Mouse (Mus musculus) neutrophil, adult 5-6 weeks (primary cell): ENCODE measurements around the gene Nfkbid. TPM values are rescaled to one million over a fixed set of nuclear protein-coding genes. Genes with fewer than 3 reads are reported as not detected.

Experiments
- ATAC-seq: fragments of 151-379, 151-347 bp; 2 replicates; pipeline ENCODE4 v1.8.0; 2017; ENCODE audit warnings: mild to moderate bottlenecking, moderate TSS enrichment; ENCODE audit not compliant: insufficient number of reproducible peaks, poor library complexity, low FRiP score, severe bottlenecking; ENCODE audit errors: extremely low read depth
- total RNA-seq: library from RNA; stranded (forward); fragments of 200-1000 nt; gene quantifications from 2 replicates; pipeline ENCODE4 v1.2.3, GENCODE M21; 2017

The Nfkbid gene
- total RNA-seq, 1 experiment from 2014 or later = 34.3 TPM

DNA sequence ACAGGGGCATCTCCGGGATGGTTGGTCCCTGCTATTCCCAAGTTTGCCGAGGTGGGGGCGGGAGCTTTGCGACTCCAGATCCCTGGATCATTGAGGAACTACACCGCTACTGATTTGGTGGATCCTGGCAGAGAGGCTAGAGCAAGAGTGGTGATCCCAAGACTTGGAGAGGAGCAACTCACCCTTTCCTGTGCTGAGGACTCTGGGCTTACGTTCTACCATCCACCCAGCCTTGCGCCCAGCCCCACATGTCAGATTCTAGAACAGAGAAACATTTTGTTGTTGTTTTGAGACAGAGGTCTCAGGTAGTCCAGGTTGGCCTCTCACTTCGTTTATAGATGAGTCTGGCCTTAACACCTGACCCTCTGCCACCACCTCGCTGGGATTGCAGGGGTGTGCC is 1.0 kb downstream of the Nfkbid start:
- no peak for ATAC-seq

- ATAC-seq = no peak
Measured at GRCm38 (mm10) chr7:30423071-30423641, 1.6 kb downstream of the Nfkbid start.

DNA sequence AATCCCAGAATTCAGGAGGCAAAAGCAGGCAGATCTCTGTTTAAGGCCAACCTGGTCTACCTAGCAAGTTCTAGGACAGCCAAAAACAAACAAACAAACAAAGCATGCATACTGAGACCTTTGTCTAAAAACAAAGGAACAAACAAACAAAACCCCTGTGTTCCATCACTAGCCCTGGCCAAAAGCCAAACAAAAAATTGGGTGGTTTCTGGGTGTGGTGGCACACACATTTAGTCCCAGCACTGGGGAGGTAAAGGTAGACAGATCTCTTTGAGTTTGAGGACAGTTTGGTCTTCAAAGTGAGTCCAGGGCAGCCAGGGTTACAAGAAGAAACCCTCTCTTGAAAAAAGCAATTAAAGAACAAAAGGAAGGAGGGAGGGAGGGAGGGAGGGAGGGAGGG is 7.8 kb downstream of the Nfkbid start:
- ATAC-seq = no peak

GRCm38 (mm10) chr7:30430191-30430590 is 8.7 kb downstream of the Nfkbid start:
- no peak for ATAC-seq

DNA sequence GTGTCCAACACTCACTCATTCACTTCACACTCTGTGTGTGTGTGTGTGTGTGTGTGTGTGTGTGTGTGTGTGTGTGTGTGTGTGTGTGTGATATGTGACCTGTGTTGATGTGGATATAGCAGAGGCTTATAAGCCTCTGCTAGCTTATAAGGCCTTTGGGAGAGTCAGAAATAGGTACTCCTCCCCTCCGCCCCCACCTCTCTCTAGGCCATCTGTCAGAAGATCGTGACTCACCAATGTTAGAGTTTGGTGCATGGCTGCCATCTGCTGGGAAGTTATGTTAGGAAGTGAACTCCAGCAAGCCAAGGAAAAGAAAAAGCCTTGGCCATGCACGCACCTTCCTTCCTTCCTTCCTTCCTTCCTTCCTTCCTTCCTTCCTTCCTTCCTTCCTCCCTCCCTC is 10.3 kb downstream of the Nfkbid start:
- peak; percentile 86 for ATAC-seq

- no peak for ATAC-seq
Measured at GRCm38 (mm10) chr7:30434238-30434637, 12.7 kb downstream of the Nfkbid start.

DNA sequence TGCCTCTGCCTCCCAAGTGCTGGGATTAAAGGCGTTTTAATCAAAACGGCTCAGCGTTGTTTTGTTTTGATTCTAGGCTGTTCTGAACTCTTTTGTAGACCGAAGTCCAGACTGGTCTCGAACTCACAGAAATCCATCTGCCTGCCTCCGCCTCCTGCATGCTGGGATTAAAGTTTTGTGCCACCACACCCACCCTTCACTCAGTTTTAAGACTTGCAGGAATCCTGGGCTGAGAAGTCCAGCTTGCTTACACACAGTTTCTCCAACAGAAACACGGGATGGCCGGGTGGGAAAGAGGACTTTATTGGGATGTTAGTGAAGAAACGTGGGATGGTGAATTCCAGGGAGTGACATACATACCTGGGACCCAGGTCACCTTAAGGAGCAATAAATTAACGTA is 13.2 kb downstream of the Nfkbid start:
- ATAC-seq = no peak

DNA sequence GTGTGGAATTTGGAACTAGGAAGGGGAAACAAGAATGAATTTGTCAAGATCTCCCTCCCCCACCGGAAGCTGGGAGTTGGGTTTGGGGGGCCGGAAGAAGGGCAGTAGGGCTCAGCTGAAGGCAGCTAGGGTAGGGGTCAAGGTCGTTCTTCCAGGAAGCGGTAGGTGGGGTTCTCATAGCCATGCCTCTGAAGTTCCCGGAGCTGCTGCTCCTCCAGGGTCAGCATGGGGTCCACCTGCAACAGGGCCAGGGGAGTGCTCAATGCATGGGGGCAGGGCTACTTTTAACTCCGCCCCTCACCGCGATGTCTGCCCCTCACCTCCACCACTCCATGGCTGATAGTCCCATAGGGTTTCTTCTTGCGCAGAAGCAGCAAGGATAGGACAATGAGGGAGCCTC is 13.6 kb downstream of the Nfkbid start:
- no peak for ATAC-seq

DNA sequence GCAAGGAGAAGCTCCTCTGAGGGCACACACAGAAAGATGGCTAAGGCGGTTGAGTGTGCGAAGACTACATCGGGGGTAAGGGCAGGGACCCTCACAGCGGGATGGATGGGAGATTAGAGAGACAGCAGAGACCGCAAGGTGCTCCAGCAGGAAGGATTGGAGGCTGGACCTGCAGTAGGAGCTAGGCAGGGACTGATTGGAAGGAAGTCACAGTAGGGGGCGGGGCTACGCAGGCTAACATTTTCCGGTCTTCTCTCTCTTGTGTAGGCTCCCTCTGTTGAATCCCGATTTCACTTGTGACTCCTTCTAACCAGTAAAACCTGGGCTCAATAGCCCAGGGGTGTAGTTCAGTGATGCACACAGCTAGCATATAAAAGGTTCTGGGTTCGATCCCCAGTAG is 15.3 kb downstream of the Nfkbid start:
- no peak for ATAC-seq

- no peak for ATAC-seq
Measured at GRCm38 (mm10) chr7:30439734-30440133, 18.2 kb downstream of the Nfkbid start.

DNA sequence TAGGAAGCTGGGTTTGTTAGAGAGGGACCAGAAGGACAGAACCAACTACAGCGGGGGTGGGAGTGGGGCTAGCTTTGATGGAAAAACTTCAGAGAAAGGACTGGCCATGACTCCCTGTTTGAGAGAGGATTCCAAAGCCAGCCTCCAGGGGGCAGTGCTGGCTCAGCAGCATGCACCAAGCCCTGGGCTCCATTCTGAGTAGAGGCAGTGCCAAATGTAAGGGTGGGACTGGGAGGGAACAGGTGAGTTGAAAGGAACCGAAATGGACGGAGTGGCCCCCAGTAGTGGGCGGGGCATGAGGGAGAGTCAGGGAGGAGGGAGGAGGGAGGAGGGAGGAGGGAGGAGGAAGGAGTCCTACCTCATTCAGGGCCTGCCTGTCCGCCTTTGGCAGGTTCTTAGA is 19.2 kb downstream of the Nfkbid start:
- ATAC-seq = peak; percentile 43; the same call in 1 of the 2 replicates

DNA sequence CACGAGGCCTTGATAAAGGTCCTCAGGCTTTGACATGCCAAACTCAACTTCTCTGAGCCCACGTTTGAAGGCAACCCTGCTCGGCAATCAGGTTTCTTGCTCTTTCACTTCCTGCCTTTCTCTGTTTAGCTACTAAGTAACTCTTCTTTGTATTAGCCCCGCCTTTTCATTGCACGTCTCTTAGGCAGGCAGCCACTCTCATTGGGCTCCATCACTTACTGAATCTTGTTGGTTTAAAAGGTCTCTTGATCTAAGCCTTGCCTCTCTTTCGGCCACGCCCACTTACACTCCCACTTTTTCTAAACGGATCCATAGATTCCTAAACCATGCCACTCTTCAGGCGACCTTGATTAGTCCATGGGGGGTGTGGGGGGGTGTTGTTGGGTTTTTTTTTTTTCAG is 22.2 kb downstream of the Nfkbid start:
- ATAC-seq = no peak

DNA sequence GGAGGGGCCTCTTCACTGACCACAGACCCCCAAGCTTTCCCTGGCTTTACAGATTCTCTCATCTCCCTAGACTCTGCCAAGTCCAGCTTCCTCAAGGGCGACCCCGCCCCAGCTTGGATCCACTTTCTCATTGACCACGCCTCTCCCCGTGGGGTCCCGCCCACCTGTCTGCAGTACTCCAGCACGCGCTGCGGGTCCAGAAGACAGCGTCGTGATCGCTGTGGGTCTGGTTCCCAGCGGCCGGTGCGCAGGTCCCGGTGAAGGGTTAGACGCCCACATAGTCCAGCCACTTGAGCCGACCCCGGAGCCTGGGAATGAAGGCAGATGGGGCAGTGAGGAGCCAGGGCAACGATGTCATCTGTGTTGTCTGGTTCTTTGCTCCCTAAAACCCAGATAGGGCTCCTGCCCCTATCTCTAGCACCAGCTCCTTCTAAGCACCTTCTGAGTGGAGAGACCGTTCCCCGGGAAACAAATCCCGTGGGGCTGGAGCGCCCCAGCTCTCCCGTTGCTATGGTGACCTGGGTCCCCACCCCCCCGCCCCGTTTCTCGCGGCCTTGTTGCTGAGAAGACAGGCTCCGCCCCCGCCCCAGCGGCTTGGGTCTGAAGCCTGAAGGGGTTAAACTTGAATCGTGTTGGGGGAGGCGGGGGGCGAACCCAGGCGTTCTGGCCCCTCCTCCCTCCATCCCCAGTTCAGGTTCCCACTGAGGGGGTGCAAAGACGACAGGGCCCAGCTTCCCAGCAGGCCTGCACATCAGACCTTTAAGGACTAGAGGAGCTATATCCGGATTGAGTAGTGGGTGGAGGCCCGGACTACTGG is 22.8 kb downstream of the Nfkbid start:
- ATAC-seq = no peak

GRCm38 (mm10) chr7:30444971-30445751 is 23.6 kb downstream of the Nfkbid start, which contains the start of gene Aplp1:
Aplp1 (minus strand) TSS chr7:30445535.
- ATAC-seq = no peak

GRCm38 (mm10) chr7:30450241-30450640 is 28.7 kb downstream of the Nfkbid start:
- ATAC-seq = no peak

DNA sequence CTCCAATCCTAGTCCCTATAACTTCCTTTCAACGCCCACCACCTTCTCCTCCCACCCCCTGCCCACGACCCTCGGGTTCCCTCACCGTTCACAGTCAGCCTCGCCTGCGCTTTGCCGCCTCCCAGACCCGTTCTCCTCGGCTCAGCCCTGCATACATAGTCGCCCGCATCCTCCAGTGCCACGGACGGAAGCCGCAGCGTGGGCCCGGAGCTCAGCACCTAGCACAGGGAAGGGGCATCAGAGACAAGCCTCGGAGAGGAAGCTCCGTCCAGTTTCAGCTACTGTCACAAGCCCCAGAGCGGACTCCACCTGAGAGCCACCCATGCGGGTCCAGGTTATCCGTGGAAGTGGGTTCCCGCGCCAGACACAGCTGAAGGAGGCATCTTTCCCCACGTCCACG is 31.8 kb downstream of the Nfkbid start:
- ATAC-seq = no peak

DNA sequence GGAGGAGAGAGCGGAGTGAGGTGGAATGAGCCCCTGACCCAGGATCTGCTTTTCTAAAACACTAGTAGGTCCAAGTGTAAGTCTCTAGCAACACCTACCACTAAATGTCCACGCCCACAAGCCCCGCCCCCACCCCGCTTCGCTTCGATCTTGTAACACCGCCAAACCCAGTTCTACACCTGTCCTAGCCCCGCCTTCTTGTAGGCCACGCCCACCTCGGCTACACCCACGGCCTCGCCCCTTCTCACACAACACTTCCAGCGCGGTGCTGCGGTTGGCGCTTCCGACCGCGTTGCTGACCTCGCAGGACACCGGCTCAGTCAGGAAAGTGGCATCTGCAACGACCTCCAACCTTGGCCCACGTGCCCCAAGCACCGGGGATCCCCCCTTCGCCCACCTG is 32.2 kb downstream of the Nfkbid start:
- no peak for ATAC-seq

DNA sequence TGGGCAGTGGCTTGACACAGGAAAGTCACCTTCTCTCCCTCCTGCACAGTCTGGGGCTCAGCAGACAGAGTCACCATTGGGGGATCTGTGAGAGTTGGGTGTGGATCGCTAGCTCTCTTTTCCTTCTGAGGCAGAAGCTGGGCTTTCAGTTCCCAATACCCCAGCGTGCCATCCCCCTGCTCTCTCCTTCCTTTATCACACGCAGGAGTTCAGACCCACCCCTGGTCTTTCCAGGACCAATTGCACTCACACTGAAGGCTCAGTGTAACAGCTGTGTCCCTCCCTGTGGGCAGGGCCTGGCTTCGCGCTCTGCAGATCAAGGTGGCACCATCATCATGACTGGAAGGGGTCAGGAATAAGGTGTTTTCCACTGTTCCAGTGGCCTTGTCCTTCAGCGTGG is 32.7 kb downstream of the Nfkbid start:
- no peak for ATAC-seq

- no peak for ATAC-seq
Measured at GRCm38 (mm10) chr7:30456487-30456886, 35.0 kb downstream of the Nfkbid start.
